Mouse (Mus musculus): ENCODE measurements around the gene Gnaq. TPM values are rescaled to one million over a fixed set of nuclear protein-coding genes. Genes with fewer than 3 reads are reported as not detected.

Gene Gnaq
- polyA plus RNA-seq, 1 experiment from 2014 or later = 60.5 TPM

- WGBS (ENCODE audit: missing documents) = 85% methylated on average over 4 of the region's 4 CpGs
- Histone ChIP-seq H3K4me3 (ENCODE audit: inconsistent target) (no peak overlapping the region), H3K36me3 (ENCODE audit: inconsistent target) (no peaks in the 10 kb centered on the region), H3K79me2 (ENCODE audit: inconsistent target) (peaks cover 99% of the 10 kb centered on the region), H3K27ac (no peak overlapping the region)
Observed at GRCm38 (mm10) chr19:16315525-16315924, 182.9 kb downstream of the Gnaq start.

- H3K36me3 ChIP-seq (ENCODE audit: inconsistent target) = no peaks in the 10 kb centered on the region
- H3K4me3 ChIP-seq (ENCODE audit: inconsistent target) = no peak overlapping the region
- peaks cover 92% of the 10 kb centered on the region for H3K79me2 ChIP-seq (ENCODE audit: inconsistent target)
- 41% methylated on average over 14 of the region's 14 CpGs for WGBS (ENCODE audit: missing documents)
- no peak overlapping the region for H3K27ac ChIP-seq
Observed at GRCm38 (mm10) chr19:16318128-16318811, 185.6 kb downstream of the Gnaq start.

GRCm38 (mm10) chr19:16319986-16320385 is 187.4 kb downstream of the Gnaq start:
- WGBS (ENCODE audit: missing documents) = 89% methylated on average over 7 of the region's 7 CpGs
- Histone ChIP-seq H3K36me3 (ENCODE audit: inconsistent target) (no peaks in the 10 kb centered on the region; the same call in 1 of the 2 replicates), H3K79me2 (ENCODE audit: inconsistent target) (peaks cover 92% of the 10 kb centered on the region), H3K27ac (no peak overlapping the region), H3K4me3 (ENCODE audit: inconsistent target) (no peak overlapping the region)

- Histone ChIP-seq H3K4me3 (ENCODE audit: inconsistent target) (no peak overlapping the region), H3K36me3 (ENCODE audit: inconsistent target) (no peaks in the 10 kb centered on the region; the same call in 1 of the 2 replicates), H3K27ac (peak overlapping the region; percentile 17; the same call in 1 of the 2 replicates), H3K79me2 (ENCODE audit: inconsistent target) (peaks cover 92% of the 10 kb centered on the region)
- 24% methylated on average over 5 of the region's 6 CpGs for WGBS (ENCODE audit: missing documents)
Observed at GRCm38 (mm10) chr19:16322986-16323385, 190.4 kb downstream of the Gnaq start.

GRCm38 (mm10) chr19:16324239-16324638 is 191.6 kb downstream of the Gnaq start:
- H3K36me3 ChIP-seq (ENCODE audit: inconsistent target) = no peaks in the 10 kb centered on the region; the same call in 1 of the 2 replicates
- 95% methylated on average over 3 of the region's 3 CpGs for WGBS (ENCODE audit: missing documents)
- no peak overlapping the region for H3K27ac ChIP-seq
- no peak overlapping the region for H3K4me3 ChIP-seq (ENCODE audit: inconsistent target)
- H3K79me2 ChIP-seq (ENCODE audit: inconsistent target) = peaks cover 92% of the 10 kb centered on the region

- H3K4me3 ChIP-seq (ENCODE audit: inconsistent target) = no peak overlapping the region
- peak overlapping the region; percentile 10 for H3K27ac ChIP-seq
- WGBS (ENCODE audit: missing documents) = 26% methylated on average over 8 of the region's 8 CpGs
- H3K36me3 ChIP-seq (ENCODE audit: inconsistent target) = no peaks in the 10 kb centered on the region; the same call in 1 of the 2 replicates
- peaks cover 85% of the 10 kb centered on the region for H3K79me2 ChIP-seq (ENCODE audit: inconsistent target)
Observed at GRCm38 (mm10) chr19:16325911-16326310, 193.3 kb downstream of the Gnaq start.

GRCm38 (mm10) chr19:16327401-16328073 is 194.9 kb downstream of the Gnaq start:
- H3K4me3 ChIP-seq (ENCODE audit: inconsistent target) = no peak overlapping the region
- 69% methylated on average over 10 of the region's 10 CpGs for WGBS (ENCODE audit: missing documents)
- 0 out of 2 replicates have a peak overlapping the region, but pooled peaks have one; percentile 1 for H3K27ac ChIP-seq
- peaks cover 89% of the 10 kb centered on the region for H3K79me2 ChIP-seq (ENCODE audit: inconsistent target)
- H3K36me3 ChIP-seq (ENCODE audit: inconsistent target) = no peaks in the 10 kb centered on the region; the same call in none of the 2 replicates

- WGBS (ENCODE audit: missing documents) = 84% methylated on average over 7 of the region's 7 CpGs
- H3K4me3 ChIP-seq (ENCODE audit: inconsistent target) = no peak overlapping the region
Observed at GRCm38 (mm10) chr19:16328074-16328850, 195.6 kb downstream of the Gnaq start.

GRCm38 (mm10) chr19:16329056-16329455 is 196.4 kb downstream of the Gnaq start:
- no peak overlapping the region for H3K27ac ChIP-seq
- H3K36me3 ChIP-seq (ENCODE audit: inconsistent target) = peaks cover 9% of the 10 kb centered on the region
- no peak overlapping the region for H3K4me3 ChIP-seq (ENCODE audit: inconsistent target)
- peaks cover 91% of the 10 kb centered on the region for H3K79me2 ChIP-seq (ENCODE audit: inconsistent target)

More at GRCm38 (mm10) chr19:16328074-16328850, 195.6 kb downstream of the Gnaq start:
- Histone ChIP-seq H3K27ac (no peak overlapping the region), H3K79me2 (ENCODE audit: inconsistent target) (peaks cover 91% of the 10 kb centered on the region), H3K36me3 (ENCODE audit: inconsistent target) (peaks cover 2% of the 10 kb centered on the region)

- Histone ChIP-seq H3K79me2 (ENCODE audit: inconsistent target) (peaks cover 91% of the 10 kb centered on the region), H3K4me3 (ENCODE audit: inconsistent target) (no peak overlapping the region), H3K27ac (no peak overlapping the region), H3K36me3 (ENCODE audit: inconsistent target) (peaks cover 13% of the 10 kb centered on the region)
- 76% methylated on average over 6 of the region's 6 CpGs for WGBS (ENCODE audit: missing documents)
Observed at GRCm38 (mm10) chr19:16329648-16330047, 197.0 kb downstream of the Gnaq start.

GRCm38 (mm10) chr19:16330161-16330560 is 197.5 kb downstream of the Gnaq start:
- WGBS (ENCODE audit: missing documents) = 39% methylated on average over 7 of the region's 7 CpGs
- H3K79me2 ChIP-seq (ENCODE audit: inconsistent target) = peaks cover 91% of the 10 kb centered on the region
- H3K36me3 ChIP-seq (ENCODE audit: inconsistent target) = peaks cover 18% of the 10 kb centered on the region
- peak overlapping the region; percentile 51 for H3K27ac ChIP-seq
- H3K4me3 ChIP-seq (ENCODE audit: inconsistent target) = no peak overlapping the region; the same call in 1 of the 2 replicates

- Histone ChIP-seq H3K4me3 (ENCODE audit: inconsistent target) (no peak overlapping the region; the same call in 1 of the 2 replicates), H3K79me2 (ENCODE audit: inconsistent target) (peaks cover 92% of the 10 kb centered on the region), H3K36me3 (ENCODE audit: inconsistent target) (peaks cover 26% of the 10 kb centered on the region), H3K27ac (peak overlapping the region; percentile 51)
- WGBS (ENCODE audit: missing documents) = 84% methylated on average over 6 of the region's 6 CpGs
Observed at GRCm38 (mm10) chr19:16331047-16331446, 198.4 kb downstream of the Gnaq start.

GRCm38 (mm10) chr19:16337866-16338530 is 205.4 kb downstream of the Gnaq start:
- H3K27ac ChIP-seq = no peak overlapping the region
- H3K79me2 ChIP-seq (ENCODE audit: inconsistent target) = peaks cover 94% of the 10 kb centered on the region; the same call in 1 of the 2 replicates
- peaks cover 50% of the 10 kb centered on the region for H3K36me3 ChIP-seq (ENCODE audit: inconsistent target)
- 94% methylated on average over 9 of the region's 9 CpGs for WGBS (ENCODE audit: missing documents)
- H3K4me3 ChIP-seq (ENCODE audit: inconsistent target) = no peak overlapping the region

- 88% methylated on average over 4 of the region's 4 CpGs for WGBS (ENCODE audit: missing documents)
- peaks cover 33% of the 10 kb centered on the region for H3K36me3 ChIP-seq (ENCODE audit: inconsistent target)
- H3K79me2 ChIP-seq (ENCODE audit: inconsistent target) = peaks cover 89% of the 10 kb centered on the region
- H3K27ac ChIP-seq = no peak overlapping the region
- no peak overlapping the region for H3K4me3 ChIP-seq (ENCODE audit: inconsistent target)
Observed at GRCm38 (mm10) chr19:16339954-16340586, 207.4 kb downstream of the Gnaq start.
